Mouse (Mus musculus): ENCODE data around the gene Fars2.

GRCm38 (mm10) chr13:36696351-36696771 lies 579.1 kb downstream of the Fars2 start:
- TF ChIP-seq CTCF (IDR thresholded peaks at IDR 0.05; ENCODE audit: extremely low read depth, insufficient read length, insufficient replicate concordance, low read depth, low read length) (no peak), POLR2A (IDR thresholded peaks at IDR 0.05; ENCODE audit: low read depth, low read length) (no peak)

All from small intestine, adult 2 months (tissue).